Mouse (Mus musculus) T-helper 2 cell (primary cell): ENCODE measurements around the gene Dop1b.
"Not testable (repeated sequence)": the region's sequence is repeated elsewhere in the genome, so short reads cannot be mapped to it uniquely, and the experiment has no call there.

Experiments used
- in situ Hi-C: fragments of 300-600 bp; cut with MboI, MseI; formaldehyde crosslinking; loops from one replicate; pipeline ENCODE4 v1.15.1; 2025; ENCODE audit warnings: high pct_unique_total_duplicates

Gene Dop1b

DNA sequence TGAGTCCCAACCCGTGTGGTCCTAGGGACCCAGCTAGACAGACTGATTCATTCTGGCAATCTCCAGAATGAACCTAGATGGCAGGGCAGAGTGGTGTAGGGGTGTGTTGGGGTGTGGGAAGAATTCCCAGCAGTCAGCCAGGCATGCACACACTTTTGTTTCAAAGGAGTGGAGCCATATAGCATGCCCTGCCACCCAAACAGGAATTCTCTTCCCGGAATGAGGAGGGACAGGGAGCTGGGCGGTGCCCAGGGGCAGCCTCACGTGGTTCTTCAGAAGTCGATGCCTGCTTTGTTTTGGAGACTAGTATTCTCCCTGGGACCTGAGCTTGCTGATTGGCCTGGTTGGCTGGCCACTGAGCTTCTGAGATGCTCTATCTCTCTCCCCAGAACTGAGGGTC is 83.1 kb downstream of the Dop1b start:
- in situ Hi-C loops = no loop called here

DNA sequence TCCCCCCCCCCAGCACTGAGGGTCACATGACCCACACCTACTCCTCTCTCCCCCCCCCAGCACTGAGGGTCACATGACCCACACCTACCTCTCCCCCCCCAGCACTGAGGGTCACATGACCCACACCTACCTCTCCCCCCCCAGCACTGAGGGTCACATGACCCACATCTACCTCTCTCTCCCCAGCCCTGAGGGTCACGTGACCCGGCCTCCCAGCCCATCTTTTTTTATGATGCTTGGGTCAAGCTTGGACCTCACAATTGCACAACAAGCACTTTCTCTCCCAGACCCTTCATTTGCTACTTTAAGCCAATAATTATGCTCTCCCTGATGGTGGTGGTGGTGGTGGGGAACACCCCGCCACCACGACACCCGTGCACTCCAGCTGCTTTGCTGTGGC is 83.7 kb downstream of the Dop1b start:
- in situ Hi-C loops = no loop called here

DNA sequence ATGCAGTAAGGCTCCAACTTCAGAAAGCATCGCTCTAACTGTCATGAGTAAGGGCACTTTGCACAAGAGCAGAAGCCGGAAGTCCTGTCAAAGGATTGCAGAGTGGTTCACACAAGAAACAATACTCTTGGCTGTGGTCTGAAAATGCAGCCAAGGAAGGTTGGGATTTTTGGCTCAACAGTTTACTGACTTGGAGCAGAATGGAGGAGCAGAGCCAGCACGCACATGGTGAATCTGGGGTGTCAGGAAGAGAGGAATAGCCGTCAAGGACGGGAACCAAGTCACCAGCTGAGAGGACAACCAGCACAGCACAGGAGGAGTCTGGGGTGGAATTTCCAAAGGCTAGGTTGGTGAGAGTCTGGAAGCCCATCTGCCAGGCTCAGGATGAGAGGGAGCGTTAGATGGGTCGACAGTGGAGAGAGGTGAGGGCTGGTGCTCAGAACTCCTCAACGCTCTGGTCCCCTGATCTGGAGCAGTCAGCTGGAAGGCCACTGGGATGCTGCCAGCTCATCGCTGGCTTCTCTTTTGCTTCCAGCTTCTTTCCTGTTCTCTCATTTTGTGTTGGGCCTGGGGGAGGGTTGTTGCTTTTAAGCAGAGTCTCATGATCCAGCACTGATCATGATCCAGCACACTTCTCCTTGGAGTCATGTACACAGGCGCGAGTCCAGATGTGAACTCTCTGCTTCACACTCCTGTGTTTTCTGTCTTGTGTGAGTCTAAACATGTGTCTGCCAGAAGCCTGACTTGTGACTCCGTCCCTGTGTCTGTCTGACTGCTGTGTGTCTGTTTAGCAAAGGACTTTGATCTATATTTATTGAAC is 85.5 kb downstream of the Dop1b start:
- in situ Hi-C loops = no loop called here

DNA sequence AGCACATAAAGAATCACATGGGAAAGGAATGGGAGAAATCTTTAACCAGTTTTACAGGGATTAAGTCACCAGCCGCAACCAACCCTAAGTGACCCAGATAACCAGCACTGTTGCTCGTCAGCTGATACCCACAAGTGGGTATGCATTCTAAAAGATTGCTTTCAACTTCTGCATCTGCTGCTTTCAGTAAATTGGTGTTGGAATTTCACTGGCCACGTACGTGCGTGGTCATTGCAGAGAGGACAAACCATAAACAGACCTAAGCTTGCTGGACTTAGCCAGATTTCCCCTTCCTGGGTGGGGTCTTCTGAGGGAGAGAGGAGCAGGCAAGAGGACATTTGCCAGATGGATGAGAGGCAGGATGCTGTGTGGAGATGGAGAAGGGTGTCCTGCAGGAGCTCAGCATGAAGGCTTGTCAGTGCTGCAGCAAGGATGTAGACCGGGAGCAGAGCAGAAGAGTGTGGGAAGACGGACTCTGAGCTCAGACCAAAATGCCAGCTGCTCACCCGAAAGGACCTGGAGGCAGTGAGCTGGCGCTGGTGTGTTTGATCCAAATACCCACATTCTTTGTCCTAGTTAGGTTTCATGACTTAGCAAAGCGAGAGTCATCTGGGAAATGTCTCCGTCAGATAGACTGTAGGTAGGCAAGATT is 86.3 kb downstream of the Dop1b start:
- in situ Hi-C loops = no loop called here

GRCm38 (mm10) chr16:93798623-93799022 is 86.9 kb downstream of the Dop1b start:
- in situ Hi-C loops = no loop called here

DNA sequence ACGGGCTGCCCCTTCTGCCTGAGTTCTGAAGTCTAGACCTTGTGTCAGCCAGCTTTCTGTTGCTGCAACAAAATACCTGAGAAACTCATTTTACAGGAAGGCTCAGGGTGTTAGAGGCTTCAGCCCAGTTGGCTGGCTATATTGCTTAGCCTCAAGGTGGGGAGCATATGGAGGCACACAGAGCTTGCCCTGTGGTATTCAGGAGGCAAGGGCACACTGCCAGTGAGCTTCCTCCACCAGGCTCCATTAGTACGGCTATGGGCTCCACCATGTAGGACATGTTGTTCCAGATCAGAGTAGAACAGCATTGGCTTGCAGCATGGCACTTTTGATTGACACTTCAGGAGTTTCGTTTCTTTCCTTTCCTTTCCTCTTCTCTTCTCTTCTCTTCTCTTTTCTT is 87.4 kb downstream of the Dop1b start:
- in situ Hi-C loops = no loop called here

DNA sequence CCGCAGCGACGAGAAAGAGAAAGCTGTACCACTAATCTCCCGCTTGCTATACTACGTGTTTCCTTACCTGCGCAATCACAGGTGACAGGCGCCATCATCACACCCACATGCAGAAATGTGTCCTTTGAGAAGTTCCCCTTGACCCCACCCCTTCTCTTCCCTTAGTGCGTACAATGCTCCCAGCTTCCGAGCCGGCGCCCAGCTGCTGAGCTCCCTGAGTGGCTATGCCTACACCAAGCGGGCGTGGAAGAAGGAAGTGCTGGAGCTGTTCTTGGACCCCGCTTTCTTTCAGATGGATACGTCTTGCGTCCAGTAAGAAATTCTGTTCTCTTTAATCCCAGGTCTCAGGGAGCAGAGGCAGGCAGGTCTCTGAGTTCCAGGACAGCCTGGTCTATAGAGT is 88.2 kb downstream of the Dop1b start:
- in situ Hi-C loops = no loop called here

DNA sequence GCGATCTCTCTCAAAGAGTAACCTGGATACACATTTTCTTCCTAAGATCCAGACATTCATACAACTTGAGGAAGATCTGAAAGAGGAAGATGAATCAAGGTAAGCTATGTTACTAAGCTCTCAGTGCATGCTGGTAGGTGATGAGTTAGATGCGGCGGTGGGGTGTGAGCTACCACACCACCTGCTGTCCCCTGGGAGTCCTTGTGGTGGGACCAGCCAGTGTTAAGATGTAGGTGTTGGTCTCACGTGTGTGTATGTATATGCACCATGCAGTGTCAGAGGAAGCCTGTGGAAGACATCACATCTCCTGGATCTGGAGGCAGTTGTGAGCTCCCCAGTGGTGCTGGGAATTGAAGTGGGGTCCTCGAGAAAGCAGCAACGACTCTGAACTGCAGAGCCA is 95.5 kb downstream of the Dop1b start:
- in situ Hi-C loops = no loop called here

DNA sequence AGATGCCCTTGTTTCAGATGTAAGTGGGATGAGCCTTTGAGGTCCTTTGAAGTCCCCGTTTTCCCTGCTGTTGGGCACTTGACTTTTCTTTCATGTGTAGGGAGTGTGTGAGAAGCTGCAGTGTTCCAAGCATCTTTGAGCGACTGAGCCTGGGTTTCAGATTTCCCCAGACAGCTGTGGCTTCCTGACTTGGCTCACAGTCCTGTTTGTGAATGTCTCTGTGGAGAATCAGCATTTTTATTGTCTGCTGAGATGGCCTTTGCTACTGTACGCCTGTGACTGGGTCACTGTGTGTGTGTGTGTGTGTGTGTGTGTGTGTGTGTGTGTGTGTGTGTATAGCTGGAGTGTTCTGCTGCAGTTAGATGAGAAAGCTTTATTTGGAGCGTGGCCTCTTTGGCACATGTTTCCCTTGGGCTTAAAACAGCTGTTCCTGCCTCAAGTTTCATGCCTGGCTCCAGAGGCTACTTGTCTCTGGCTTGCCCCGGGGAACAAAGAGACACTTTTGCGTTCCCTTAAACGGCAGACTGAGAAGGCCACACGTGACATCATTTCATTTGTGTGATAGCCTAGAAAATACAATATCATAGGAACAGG is 96.4 kb downstream of the Dop1b start:
- in situ Hi-C loops = no loop called here

GRCm38 (mm10) chr16:93815856-93816736 is 104.4 kb downstream of the Dop1b start:
- in situ Hi-C loops = no loop called here

DNA sequence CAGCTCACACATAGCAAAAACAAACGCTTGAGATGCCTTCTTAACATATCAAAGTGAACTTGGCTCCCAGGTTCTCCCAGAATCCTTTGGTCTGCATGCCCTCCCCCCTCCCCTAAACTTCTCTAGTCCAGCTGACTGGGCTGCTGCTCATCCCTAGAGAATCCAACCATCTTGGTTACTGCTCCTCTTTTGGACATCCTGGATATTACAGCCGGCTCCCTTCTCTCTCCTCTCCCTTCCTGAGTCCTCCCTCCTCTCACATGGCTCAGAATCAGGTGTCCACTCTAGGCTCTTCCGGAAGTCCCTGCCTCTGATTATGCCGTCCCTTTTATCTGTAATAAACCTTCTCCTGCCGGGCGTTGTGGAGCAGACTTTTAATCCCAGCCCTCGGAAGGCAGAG is 105.2 kb downstream of the Dop1b start:
- in situ Hi-C loops = no loop called here

GRCm38 (mm10) chr16:93817371-93817770 is 105.7 kb downstream of the Dop1b start:
- in situ Hi-C loops = no loop called here

DNA sequence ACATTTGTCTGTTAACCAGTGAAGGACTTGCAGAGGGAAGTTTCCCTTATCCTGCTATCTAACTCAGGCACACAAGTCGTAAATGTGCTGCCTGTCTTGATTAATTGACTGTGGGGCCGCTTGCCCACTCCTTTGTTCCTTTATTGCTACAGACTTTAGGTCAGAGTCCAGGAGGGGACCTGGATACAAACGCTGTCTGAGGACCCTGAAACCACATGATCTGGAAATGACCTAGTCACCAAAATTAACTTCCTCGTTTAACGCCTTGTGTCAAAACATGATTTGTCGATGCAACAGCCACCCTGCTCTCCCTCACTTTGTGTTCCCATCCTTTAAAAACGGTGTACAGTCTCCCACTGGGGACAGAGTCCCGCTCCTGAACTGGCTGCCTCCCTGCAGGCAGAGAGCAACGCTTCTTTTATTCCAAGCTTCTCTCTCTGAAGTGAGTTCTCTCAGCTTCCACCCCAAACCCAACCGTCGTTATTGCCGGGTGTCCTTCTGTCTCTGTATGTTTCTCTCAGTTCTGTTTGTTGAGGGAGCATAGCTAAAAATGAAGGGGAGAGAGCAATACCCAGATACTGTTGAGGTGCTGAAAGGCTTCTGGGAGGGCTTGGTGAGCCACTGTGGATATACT is 107.1 kb downstream of the Dop1b start:
- in situ Hi-C loops = no loop called here

DNA sequence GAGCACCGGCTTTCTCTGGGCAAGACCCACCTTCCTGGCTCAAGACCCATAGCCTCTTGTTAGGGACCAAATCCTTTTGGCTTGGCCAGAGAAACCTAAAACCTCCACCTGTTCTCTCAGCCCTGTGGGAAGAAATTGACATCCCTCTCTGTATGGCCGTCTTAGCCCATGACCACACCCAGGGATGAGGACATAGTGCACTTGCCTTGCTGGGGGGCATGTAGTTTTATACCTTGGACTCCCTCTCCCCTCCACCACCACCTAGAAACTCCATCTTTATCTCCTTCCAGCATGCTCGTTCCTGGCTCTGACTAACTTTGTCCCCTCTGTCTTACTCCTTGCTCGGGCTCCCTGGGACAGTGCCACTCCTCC is 107.6 kb downstream of the Dop1b start:
- in situ Hi-C loops = no loop called here

- in situ Hi-C loops = no loop called here
These were observed 108.3 kb downstream of the Dop1b start for GRCm38 (mm10) chr16:93820040-93820439.

DNA sequence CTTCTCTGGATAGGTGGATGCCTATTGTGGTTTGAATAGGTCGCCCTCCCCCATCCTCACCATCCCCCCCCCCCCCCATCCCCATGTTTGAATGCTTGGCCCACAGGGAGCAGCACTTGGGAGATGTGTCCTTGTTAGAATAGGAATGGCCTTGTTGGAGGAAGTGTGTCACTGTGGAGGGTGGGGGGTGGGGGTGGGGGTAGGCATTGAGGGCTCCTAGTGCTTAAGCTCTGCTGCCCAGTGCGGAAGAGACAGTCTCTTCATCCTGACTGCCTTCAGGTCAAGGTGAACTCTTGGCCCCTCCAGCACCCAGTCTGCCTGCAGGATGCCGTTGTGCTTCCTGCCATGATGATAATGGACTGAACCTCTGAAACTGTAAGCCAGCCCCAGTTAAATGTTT is 110.0 kb downstream of the Dop1b start:
- in situ Hi-C loops = no loop called here

GRCm38 (mm10) chr16:93822433-93823225 is 110.9 kb downstream of the Dop1b start:
- in situ Hi-C loops = not testable (repeated sequence)

GRCm38 (mm10) chr16:93824799-93825198 is 113.1 kb downstream of the Dop1b start:
- in situ Hi-C loops = no loop called here

DNA sequence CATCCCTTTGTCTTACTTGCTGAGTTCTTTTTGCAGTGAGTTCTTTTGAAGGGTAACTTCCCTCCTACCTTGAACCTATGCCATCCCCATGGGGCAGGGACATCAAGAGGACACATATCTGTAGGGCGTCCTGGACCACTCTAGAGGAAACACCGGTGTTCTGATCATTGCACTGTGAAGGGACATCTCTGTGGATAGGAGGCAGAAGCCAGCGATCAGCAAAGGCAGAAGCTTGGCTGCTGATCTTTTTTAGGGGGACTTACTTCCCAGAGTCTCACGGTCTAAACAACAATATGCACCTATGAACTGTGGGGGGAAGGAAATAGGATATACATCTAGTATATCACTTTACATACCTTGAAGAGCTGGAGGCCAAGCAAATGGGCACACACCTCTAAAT is 113.8 kb downstream of the Dop1b start:
- in situ Hi-C loops = no loop called here

- in situ Hi-C loops = no loop called here
These were observed 114.3 kb downstream of the Dop1b start for GRCm38 (mm10) chr16:93826054-93826453.

GRCm38 (mm10) chr16:93826478-93826877 is 114.8 kb downstream of the Dop1b start:
- in situ Hi-C loops = not testable (repeated sequence)
